Mouse (Mus musculus): ENCODE measurements around the gene Rnft2. TPM values are rescaled to one million over a fixed set of nuclear protein-coding genes. Genes with fewer than 3 reads are reported as not detected.

Rnft2 gene
- polyA plus RNA-seq, 2 experiments, result 0.04 to 1.1 TPM

DNA sequence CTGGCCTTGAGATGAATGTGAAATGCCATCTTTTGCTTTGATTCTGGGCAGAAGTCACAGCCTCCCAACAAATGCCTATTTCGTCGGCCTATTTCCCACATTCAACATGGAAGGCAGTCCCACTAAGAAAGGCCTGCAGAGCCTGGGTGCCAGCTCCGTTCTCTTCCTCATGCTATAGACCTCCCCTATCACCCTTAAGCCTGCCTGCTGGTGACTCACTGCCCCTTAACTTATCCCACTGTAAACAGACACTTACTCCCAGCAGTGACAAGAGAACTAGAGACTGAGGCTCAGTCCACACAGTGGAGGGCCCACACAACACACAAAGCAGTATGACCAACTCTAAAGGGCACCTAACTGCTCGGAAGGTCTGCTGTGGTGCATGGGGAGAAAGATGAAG is 100.6 kb downstream of the Rnft2 start:
- Histone ChIP-seq H3K4me2 (ENCODE audit: low read depth) (no peak overlapping the region), H3K36me3 (replicated peaks; ENCODE audit: control insufficient read depth, insufficient read depth, low read depth) (peaks cover 5% of the 10 kb centered on the region; the same call in 1 of the 2 replicates), H3K27ac (no peak overlapping the region), H3K9ac (replicated peaks) (no peak overlapping the region), H3K27me3 (ENCODE audit: control insufficient read depth, insufficient read depth, low read length) (no peaks in the 10 kb centered on the region), H3K4me3 (ENCODE audit: insufficient read depth in 1 of 2, low read depth in 2 of 2, low read length in 2 of 2) (no peak overlapping the region), H3K4me1 (replicated peaks; ENCODE audit: control insufficient read depth in 2 of 2, insufficient read depth in 2 of 2, low read length in 1 of 2) (no peaks in the 10 kb centered on the region), H3K9me3 (ENCODE audit: control insufficient read depth, low read length) (no peaks in the 10 kb centered on the region)
- no peak for ATAC-seq (ENCODE audit: insufficient read depth)
- TF ChIP-seq EP300 (IDR thresholded peaks at IDR 0.05; ENCODE audit: low read depth), result no peak
- TF ChIP-seq CTCF (IDR thresholded peaks at IDR 0.05; ENCODE audit: low read depth), result no peak
- WGBS (ENCODE audit: insufficient replicate concordance), result 68% methylated on average over 4 of the region's 4 CpGs
- no peak for DNase-seq (ENCODE audit: low read depth in 3 of 3, low spot score in 3 of 3)

DNA sequence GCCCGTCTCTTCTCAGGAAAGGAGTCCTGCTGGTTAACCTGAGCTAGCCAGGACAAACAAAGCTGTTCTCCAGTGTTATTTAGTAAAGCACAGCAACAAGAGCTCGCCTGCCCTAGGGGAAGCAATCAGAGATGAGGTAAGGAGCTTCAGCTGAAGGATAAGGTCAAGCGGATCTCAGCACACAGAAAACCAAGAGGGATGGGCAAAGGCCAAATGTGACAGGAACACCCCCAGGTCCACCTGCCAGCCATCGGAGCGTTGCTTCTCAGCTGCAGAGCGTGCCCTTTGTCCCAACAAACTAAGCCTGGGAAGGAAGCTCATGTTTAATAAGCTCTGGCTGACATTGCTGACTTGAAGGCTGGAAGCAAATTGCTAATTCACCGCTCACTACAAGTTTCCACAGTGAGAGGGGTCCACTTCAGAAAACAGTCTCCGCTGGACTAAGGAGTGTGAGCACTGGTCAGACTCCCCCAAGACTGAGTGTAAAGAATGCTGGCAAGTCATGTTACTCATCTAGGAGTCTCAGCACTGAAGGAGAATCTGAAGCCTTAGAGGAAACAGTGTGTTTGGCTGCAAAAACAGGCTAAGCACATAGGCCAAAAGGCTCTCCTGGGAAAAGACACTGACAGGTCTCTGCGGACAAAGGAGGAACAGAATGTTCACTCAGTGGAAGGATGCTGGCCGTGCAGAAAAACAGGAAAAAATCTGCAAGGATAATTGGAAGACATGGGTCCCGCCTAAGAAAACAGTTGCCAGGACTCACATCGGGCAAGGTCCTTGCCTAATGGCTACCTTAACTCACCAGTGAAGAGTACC is 101.5 kb downstream of the Rnft2 start:
- no peaks in the 10 kb centered on the region for H3K27me3 ChIP-seq (ENCODE audit: control insufficient read depth, insufficient read depth, low read length)
- no peaks in the 10 kb centered on the region for H3K9me3 ChIP-seq (ENCODE audit: control insufficient read depth, low read length)
- TF ChIP-seq CTCF (IDR thresholded peaks at IDR 0.05; ENCODE audit: low read depth) (no peak), EP300 (IDR thresholded peaks at IDR 0.05; ENCODE audit: low read depth) (no peak)
- H3K9ac ChIP-seq (replicated peaks), result no peak overlapping the region
- no peak overlapping the region for H3K4me3 ChIP-seq (ENCODE audit: insufficient read depth in 1 of 2, low read depth in 2 of 2, low read length in 2 of 2)
- no peak overlapping the region for H3K4me2 ChIP-seq (ENCODE audit: low read depth)
- H3K27ac ChIP-seq, result no peak overlapping the region
- H3K36me3 ChIP-seq (replicated peaks; ENCODE audit: control insufficient read depth, insufficient read depth, low read depth), result peaks cover 5% of the 10 kb centered on the region; the same call in 1 of the 2 replicates
- DNase-seq (ENCODE audit: low read depth in 3 of 3, low spot score in 3 of 3), result no peak
- no peaks in the 10 kb centered on the region for H3K4me1 ChIP-seq (replicated peaks; ENCODE audit: control insufficient read depth in 2 of 2, insufficient read depth in 2 of 2, low read length in 1 of 2)
- 69% methylated on average over 12 of the region's 12 CpGs for WGBS (ENCODE audit: insufficient replicate concordance)
- no peak for ATAC-seq (ENCODE audit: insufficient read depth)

DNA sequence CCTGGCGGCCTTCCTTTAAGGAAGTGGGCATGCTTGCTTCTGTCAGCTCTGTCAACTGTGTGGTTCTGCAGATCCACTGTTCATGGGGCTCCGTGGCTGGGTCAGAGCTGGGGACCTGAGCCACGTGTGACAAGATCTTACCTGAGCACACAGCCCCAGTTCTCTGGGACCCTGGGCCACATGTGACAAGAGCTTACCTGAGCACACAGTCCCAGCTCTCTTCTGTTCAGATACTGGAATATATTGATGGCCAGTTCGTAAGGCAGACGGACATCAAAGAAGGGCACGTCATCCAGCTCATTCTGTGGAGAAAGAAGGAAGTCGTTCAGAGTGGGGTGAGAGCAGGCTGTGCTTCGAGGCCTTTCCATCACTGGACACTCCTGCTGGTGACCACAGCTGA is 102.4 kb downstream of the Rnft2 start:
- TF ChIP-seq CTCF (IDR thresholded peaks at IDR 0.05; ENCODE audit: low read depth), result no peak
- TF ChIP-seq EP300 (IDR thresholded peaks at IDR 0.05; ENCODE audit: low read depth), result no peak
- ATAC-seq (ENCODE audit: insufficient read depth), result no peak
- WGBS (ENCODE audit: insufficient replicate concordance), result 73% methylated on average over 8 of the region's 8 CpGs

More for the DNA sequence above, 102.4 kb downstream of the Rnft2 start:
- Histone ChIP-seq H3K27ac (no peak overlapping the region), H3K36me3 (replicated peaks; ENCODE audit: control insufficient read depth, insufficient read depth, low read depth) (peaks cover 5% of the 10 kb centered on the region; the same call in 1 of the 2 replicates), H3K4me3 (ENCODE audit: insufficient read depth in 1 of 2, low read depth in 2 of 2, low read length in 2 of 2) (no peak overlapping the region), H3K27me3 (ENCODE audit: control insufficient read depth, insufficient read depth, low read length) (no peaks in the 10 kb centered on the region), H3K9me3 (ENCODE audit: control insufficient read depth, low read length) (no peaks in the 10 kb centered on the region), H3K4me2 (ENCODE audit: low read depth) (no peak overlapping the region), H3K4me1 (replicated peaks; ENCODE audit: control insufficient read depth in 2 of 2, insufficient read depth in 2 of 2, low read length in 1 of 2) (no peaks in the 10 kb centered on the region), H3K9ac (replicated peaks) (no peak overlapping the region)
- DNase-seq (ENCODE audit: low read depth in 3 of 3, low spot score in 3 of 3), result no peak

Other genes with a start within 250 kb of the Rnft2 start
- 0.58 and 0.73 TPM in 2 replicates for gene Tesc, start 217.4 kb downstream of the Rnft2 start, polyA plus RNA-seq (2012; rRNA removed)
- 0.77 and 1.2 TPM in 2 replicates for gene Tesc, start 217.4 kb downstream of the Rnft2 start, polyA plus RNA-seq (2014; fragmentation: Nextera tagmentation; extraction: Ambion mirVana)
- gene Fbxw8, start 89.7 kb downstream of the Rnft2 start, polyA plus RNA-seq (2012; rRNA removed), result 10.2 and 10.8 TPM in 2 replicates
- gene Fbxw8, start 89.7 kb downstream of the Rnft2 start, polyA plus RNA-seq (2014; fragmentation: Nextera tagmentation; extraction: Ambion mirVana), result 6.2 and 7.4 TPM in 2 replicates
- gene Hrk, start 80.5 kb downstream of the Rnft2 start, polyA plus RNA-seq (2012; rRNA removed), result 0.01 and 0.02 TPM in 2 replicates
- gene Hrk, start 80.5 kb downstream of the Rnft2 start, polyA plus RNA-seq (2014; fragmentation: Nextera tagmentation; extraction: Ambion mirVana), result not detected in 2 replicates
- 1.1 and 1.2 TPM in 2 replicates for gene 2410131K14Rik, start 111 bp upstream of the Rnft2 start, polyA plus RNA-seq (2012; rRNA removed)
- 0.85 and 1.2 TPM in 2 replicates for gene 2410131K14Rik, start 111 bp upstream of the Rnft2 start, polyA plus RNA-seq (2014; fragmentation: Nextera tagmentation; extraction: Ambion mirVana)

All from liver, embryonic 14.5 days (tissue).